Mouse (Mus musculus): ENCODE results near the gene Duoxa1.
"Not testable (repeated sequence)": the region's sequence is repeated elsewhere in the genome, so short reads cannot be mapped to it uniquely, and the experiment has no call there.

The Duoxa1 gene

GRCm38 (mm10) chr2:122313536-122313935 lies at the start of gene Duoxa1:
Duoxa1 (minus strand) TSS chr2:122313730.
- no peak for DNase-seq

- no peak for DNase-seq
Observed at GRCm38 (mm10) chr2:122362622-122363523, 49.3 kb upstream of the Duoxa1 start.

- DNase-seq: no peak
Observed at GRCm38 (mm10) chr2:122361868-122362621, 48.5 kb upstream of the Duoxa1 start.

DNA sequence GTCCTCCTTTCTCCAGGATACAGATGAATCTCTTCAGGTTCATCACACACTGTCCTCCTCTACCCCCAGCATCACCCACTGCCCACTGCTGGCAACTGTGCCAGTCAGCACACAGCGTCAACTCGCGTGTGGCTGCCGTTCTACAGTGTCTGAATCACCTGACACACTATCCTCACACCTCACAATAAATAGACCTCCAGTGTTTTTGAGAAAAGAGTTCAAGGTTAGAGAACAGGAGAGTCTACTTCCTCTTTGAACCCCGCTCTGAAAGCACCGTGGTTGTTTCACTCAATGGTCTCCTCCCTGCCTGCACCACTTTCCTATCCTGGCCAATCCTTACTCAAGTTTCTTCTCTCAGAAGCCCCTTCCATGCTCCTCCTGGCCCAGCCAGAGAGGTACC lies 47.7 kb upstream of the Duoxa1 start:
- no peak for DNase-seq

GRCm38 (mm10) chr2:122360310-122360709 lies 46.8 kb upstream of the Duoxa1 start:
- DNase-seq: no peak

DNA sequence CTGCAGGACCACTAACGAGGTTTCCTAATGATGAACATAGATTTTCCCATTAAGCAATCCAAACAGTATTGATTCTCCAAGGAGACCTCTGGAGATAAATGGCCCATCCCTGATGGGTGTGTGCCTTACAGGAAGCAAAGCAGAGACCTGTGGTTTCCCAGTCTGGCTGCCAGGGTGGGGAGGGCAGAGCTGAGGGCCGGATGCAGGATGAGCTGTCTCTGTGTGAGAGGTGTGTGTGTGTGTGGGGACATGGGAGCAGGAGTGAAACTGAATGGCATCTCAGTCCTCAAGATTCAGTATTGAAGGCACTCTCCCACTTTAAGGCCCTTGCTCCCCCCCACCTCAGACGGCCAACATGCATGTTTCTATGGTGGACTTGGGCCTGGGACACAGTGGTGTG lies 42.7 kb upstream of the Duoxa1 start:
- DNase-seq: no peak

GRCm38 (mm10) chr2:122355389-122355788 lies 41.9 kb upstream of the Duoxa1 start:
- DNase-seq: no peak

DNA sequence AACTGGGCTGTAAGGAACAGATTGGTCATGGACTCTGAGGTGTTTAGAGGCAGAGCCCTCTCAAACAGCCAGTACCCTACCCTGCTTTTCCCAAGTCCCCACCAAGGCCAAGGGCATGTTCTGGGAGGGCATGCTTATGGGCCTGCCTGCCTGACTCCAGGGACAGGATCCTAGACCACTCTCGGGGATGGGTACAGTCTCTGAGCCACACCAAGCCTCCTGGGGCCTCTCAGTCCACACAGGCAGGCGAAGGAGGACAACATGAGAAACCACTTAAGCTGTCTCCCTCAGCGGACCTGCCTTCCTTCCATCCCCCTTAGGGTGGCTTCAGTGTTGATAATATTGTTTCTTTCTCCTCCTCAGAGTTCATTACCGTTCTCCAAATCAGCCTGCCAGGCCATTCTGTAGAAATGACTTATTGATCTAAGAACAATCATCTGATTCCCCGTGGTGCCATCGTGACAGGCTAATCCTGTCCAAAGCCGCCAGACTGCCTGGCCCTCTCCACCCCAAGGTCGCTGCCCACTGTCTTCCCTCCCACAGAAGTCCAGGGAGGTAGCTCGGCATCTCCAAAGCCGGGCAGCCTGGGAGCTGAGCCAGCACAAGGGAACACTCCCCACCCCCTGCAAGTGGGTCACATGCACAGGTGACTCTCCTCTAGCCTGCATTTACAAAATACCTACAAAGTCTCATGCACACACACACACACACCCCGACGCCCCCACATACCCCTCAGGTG lies 40.8 kb upstream of the Duoxa1 start:
- DNase-seq: no peak

- DNase-seq: no peak
Observed at GRCm38 (mm10) chr2:122353765-122354164, 40.2 kb upstream of the Duoxa1 start.

DNA sequence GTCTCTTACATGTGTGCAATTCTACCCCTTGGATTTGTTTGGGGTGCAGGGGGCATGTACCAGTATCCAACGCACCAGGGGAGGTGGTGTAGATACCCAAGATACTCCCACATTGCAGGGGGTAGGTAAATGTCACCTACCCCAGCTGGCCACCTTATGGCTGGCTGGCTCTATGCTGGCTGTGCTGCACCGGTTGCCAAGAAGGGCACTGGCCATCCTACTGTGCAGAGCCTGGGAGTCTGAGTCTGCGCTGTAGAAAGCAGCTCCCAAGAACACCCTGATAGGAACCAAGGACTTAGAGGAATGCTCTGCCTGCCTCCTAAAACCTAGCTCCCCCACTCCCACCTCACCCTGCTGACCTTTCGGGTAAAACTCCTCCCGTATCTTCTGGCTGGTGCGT lies 39.5 kb upstream of the Duoxa1 start:
- DNase-seq: no peak

- DNase-seq: no peak
Observed at GRCm38 (mm10) chr2:122351931-122352329, 38.4 kb upstream of the Duoxa1 start.

DNA sequence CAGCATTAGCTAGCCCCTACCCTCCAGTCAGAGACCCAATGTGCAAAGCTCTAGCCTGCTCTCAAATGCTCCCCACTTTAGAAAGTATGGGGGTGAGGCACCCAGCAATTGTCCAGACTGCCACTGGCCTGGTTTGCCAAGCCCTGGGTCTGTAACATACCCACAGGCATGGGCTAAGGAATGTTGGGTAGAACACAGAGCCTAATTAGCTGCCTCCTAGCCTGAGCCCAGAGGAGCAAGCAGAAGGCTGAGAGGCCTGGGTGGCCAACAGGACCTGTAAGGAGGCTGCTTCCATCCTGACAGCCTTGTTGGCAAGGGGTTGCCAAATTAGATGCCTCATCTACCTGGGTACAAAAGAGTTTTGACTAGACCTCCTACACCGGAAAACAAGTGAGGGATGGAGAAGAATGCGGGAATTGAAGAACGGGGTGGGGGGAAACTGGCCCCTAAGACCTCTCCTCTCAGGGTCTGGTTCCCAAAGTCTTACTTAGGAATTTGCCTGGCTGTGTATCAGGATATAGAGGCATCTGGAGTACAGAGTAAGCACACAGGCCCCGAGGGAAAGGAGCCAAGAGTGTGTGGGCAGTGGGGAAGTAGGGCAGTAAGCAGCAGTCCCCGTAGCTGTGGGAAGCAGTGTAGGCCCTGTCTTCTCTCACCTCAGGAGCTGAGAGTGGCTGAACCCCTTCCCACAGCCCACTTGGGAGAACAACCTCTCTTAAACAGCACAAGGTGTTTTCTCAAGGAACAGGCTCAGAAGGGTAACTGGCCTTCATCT lies 37.8 kb upstream of the Duoxa1 start:
- no peak for DNase-seq

- peak; percentile 24 for DNase-seq
Observed at GRCm38 (mm10) chr2:122349136-122349785, 35.7 kb upstream of the Duoxa1 start.

GRCm38 (mm10) chr2:122348531-122349131 lies 35.1 kb upstream of the Duoxa1 start:
- peak; percentile 87 for DNase-seq

GRCm38 (mm10) chr2:122347257-122347656 lies 33.7 kb upstream of the Duoxa1 start:
- no peak for DNase-seq

DNA sequence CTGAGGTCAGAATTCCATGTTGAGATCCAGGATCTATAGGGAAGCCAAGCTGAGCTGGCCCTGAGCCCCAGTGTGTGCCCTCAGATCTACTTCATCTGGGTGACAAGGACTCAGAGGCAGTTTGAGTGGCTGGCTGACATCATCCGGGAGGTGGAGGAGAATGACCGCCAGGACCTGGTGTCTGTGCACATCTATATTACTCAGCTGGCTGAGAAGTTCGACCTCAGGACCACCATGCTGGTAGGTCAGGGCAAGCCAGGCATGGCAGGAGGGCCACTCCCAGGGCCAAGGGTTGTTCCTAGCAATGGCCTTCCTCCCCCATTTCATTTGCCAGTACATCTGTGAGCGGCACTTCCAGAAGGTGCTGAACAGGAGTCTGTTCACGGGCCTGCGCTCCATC lies 32.6 kb upstream of the Duoxa1 start:
- not testable (repeated sequence) for DNase-seq

- no peak for DNase-seq
Observed at GRCm38 (mm10) chr2:122345106-122345893, 31.8 kb upstream of the Duoxa1 start.

DNA sequence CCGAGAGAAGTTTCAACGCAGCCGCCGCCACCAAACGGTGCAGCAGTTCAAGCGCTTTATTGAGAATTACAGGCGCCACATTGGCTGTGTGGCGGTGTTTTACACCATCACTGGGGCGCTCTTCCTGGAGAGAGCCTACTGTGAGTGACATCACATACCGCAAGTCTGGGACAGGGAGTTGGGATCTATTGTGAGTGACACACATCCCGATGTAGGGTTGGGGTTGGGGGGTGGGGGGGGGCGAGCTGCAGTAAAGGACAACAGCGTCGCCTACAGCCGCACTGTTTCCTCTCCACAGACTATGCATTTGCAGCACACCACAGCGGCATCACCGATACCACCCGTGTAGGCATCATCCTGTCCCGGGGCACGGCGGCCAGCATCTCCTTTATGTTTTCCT lies 23.8 kb upstream of the Duoxa1 start:
- DNase-seq: no peak

DNA sequence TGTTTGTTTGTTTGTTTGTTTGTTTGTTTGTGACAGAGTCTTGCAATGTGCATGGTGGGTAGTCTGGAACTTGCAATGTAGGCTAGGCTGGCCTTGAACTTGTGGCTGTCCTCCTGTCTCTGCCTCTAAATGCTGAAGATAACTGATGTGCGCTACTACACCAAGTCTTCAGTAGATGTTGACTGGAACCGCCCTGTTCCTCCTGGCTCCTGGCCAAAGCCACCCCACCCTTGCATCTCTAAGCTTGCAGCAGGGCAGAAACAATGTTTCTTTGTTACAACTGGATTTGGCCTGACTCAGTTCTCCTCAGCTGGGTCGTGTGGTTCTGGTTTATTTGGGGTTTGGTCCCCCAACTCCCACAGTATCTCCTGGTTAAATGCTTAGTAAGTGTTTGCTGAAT lies 20.6 kb upstream of the Duoxa1 start:
- peak; percentile 10 for DNase-seq

- no peak for DNase-seq
Observed at GRCm38 (mm10) chr2:122332222-122332621, 18.7 kb upstream of the Duoxa1 start.

GRCm38 (mm10) chr2:122330317-122330716 lies 16.8 kb upstream of the Duoxa1 start:
- not testable (repeated sequence) for DNase-seq
